Mouse (Mus musculus) olfactory bulb, adult 2 months (tissue): ENCODE measurements at regions not wholly inside any gene's neighbourhood (a gene's known extent, or its start where the extent isn't known, plus 50 kb on each side); places are given as distances from the start of the nearest gene placed in this dataset.

Experiments
- CTCF ChIP-seq: fragments of 200-500 bp; IDR thresholded peaks from 2 replicates; pipeline ENCODE4 v1.5.1; 2012; ENCODE audit warnings: low read depth, mild to moderate bottlenecking, low read length, moderate library complexity; ENCODE audit not compliant: insufficient read depth
- POLR2A ChIP-seq: fragments of 200-500 bp; IDR thresholded peaks from 2 replicates; pipeline ENCODE4 v1.6.1; 2012; ENCODE audit warnings: mild to moderate bottlenecking, low read depth, low read length, moderate library complexity; ENCODE audit not compliant: insufficient read depth

DNA sequence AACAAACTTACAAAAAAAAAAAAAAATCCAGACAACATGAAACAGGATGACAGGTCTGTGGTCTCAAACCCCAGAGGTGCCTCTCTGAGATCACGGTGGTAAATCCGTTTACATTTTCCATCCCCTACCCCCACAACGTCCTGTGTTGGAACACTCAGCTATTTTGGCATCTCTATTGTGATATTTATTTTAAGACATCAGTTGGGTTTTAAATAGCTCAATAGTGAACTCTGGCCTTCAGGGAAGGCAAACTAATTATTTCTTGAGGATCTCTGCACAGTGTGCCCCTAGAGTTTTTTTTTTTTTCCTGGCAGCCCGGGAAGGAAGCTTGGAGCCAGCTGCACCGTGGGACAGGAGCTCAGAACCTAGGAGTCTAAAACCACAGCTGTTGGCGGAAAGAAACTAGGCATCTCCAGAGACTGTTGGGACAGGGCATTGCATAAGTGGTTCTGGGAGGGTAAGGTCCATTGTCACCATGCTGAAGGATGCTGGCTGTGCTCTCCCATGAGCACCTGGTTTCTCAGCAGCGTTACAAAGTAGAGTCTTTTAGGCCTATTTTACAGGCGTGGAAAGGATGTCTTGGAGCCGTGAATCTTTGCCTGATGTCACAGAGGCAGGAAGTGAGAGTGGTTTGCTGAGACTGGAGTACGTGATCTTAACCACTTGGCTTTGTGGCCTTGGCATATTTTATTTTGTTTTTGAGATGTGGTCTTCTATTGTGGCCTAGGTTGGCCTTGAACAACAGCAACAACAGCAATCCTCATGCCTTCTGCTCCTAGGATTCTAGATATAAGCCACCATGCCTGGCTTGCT, 211.3 kb downstream of the Nucb2 start:
- TF ChIP-seq CTCF: no peak
- no peak for TF ChIP-seq POLR2A
